Mouse (Mus musculus) layer of hippocampus, adult 6 months (tissue): ENCODE results near the gene Sptlc3. TPM values are rescaled to one million over a fixed set of nuclear protein-coding genes. Genes with fewer than 3 reads are reported as not detected.

Source experiments
- long read RNA-seq, 2 experiments: library from polyadenylated mRNA; unstranded; transcript quantifications; one replicate each; pipeline ENCODE4 v2.0.0; 2019 to 2020
- polyA plus RNA-seq: library from polyadenylated mRNA; unstranded; fragments of <200 nt; fragmentation: Nextera tagmentation; gene quantifications from 2 replicates; pipeline ENCODE4 v1.2.3, GENCODE M21; 2021

Sptlc3 gene
- polyA plus RNA-seq: 0.08 and 0.55 TPM in 2 replicates
- long read RNA-seq, experiment 1: 0 reads
- long read RNA-seq, experiment 2, partial matches to known transcripts: 0 of 1 reads
- long read RNA-seq, experiment 2, other reads (novel, unspliced or antisense): 1 of 1 reads

GRCm38 (mm10) chr2:139493836-139494235, at the start of gene Sptlc3:
Sptlc3 (plus strand) TSS chr2:139493913.

GRCm38 (mm10) chr2:139677809-139678274, 184.1 kb downstream of the Sptlc3 start, which contains the start of gene Ism1:
Ism1 (plus strand) TSS chr2:139678178.

Other genes starting within 250 kb of the Sptlc3 start
- gene Ism1, start 184.3 kb downstream of the Sptlc3 start, polyA plus RNA-seq: 1.1 and 1.2 TPM in 2 replicates